Mouse (Mus musculus) midbrain, embryonic 15.5 days (tissue): ENCODE measurements around the gene Fam57a. TPM values are rescaled to one million over a fixed set of nuclear protein-coding genes. Genes with fewer than 3 reads are reported as not detected.
A peak's percentile ranks its signal among the peaks of the same experiment; 100 is the strongest.

ENCODE experiments used
- ATAC-seq: fragments of 200-750 bp; cut with Nextera tagmentation; replicated peaks from 2 replicates; pipeline ENCODE4 v1.8.0; 2017; ENCODE audit warnings: moderate TSS enrichment
- H3K27ac ChIP-seq: fragments of 300-500 bp; sonication (generic); 2 replicates; pipeline ENCODE4 v1.5.1; 2015; ENCODE audit warnings: mild to moderate bottlenecking, inconsistent platforms
- H3K27me3 ChIP-seq: fragments of 300-500 bp; sonication (generic); replicated peaks from 2 replicates; pipeline ENCODE4 v1.6.1; 2015; ENCODE audit warnings: inconsistent platforms
- H3K36me3 ChIP-seq: fragments of 300-500 bp; sonication (generic); replicated peaks from 2 replicates; pipeline ENCODE4 v1.6.1; 2015; ENCODE audit warnings: inconsistent platforms
- H3K4me1 ChIP-seq: fragments of 300-500 bp; sonication (generic); 2 replicates; pipeline ENCODE4 v1.6.1; 2015; ENCODE audit warnings: inconsistent platforms
- H3K4me2 ChIP-seq: fragments of 300-500 bp; sonication (generic); 2 replicates; pipeline ENCODE4 v1.6.1; 2015; ENCODE audit warnings: inconsistent platforms, mild to moderate bottlenecking, moderate library complexity
- H3K4me3 ChIP-seq: fragments of 300-500 bp; sonication (generic); 2 replicates; pipeline ENCODE4 v1.5.1; 2015; ENCODE audit warnings: mild to moderate bottlenecking, inconsistent platforms
- H3K9ac ChIP-seq: fragments of 300-500 bp; sonication (generic); 2 replicates; pipeline ENCODE4 v1.6.1; 2015; ENCODE audit warnings: mild to moderate bottlenecking, inconsistent platforms
- H3K9me3 ChIP-seq: fragments of 300-500 bp; sonication (generic); 2 replicates; pipeline ENCODE4 v1.6.1; 2016; ENCODE audit warnings: inconsistent platforms
- WGBS: fragments of 180-500 bp; shearing (Covaris S2); methylation state at CpG from one replicate; pipeline ENCODE4 v1.1.7; 2015; ENCODE audit warnings: mixed read lengths; 5-methylcytosine and 5-hydroxymethylcytosine counted together
- polyA plus RNA-seq: library from polyadenylated mRNA; unstranded; fragments of >200 nt; fragmentation: Nextera tagmentation; extraction: Ambion mirVana; gene quantifications from 2 replicates; pipeline ENCODE4 v1.2.1, GENCODE M21; 2015

The Fam57a gene
- polyA plus RNA-seq, 1 experiment from 2014 or later = 27.1 TPM

DNA sequence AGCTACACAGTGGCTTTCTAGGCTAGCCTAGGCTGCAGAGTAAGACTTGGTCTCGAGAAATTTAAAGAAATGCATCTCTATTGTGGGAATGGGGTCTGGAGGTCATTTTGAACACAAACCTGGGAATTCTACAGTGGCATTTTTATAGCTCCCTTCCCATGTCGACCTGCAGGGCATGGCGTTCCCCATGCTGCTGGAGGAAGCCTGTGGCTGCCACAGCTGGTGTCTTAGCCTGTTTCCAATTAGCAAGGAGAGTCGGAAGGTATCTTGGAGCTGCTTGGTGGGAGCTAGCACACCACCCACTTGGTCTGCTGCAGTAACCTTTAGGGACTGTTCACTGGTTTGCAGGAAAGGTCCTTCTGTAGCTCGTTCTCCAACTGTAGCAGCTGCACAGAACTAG lies 76.7 kb downstream of the Fam57a start:
- ATAC-seq = no peak
- H3K9ac ChIP-seq = no peak overlapping the region
- H3K4me2 ChIP-seq = no peak overlapping the region
- H3K27ac ChIP-seq = no peak overlapping the region
- no peaks in the 10 kb centered on the region for H3K9me3 ChIP-seq
- no peak overlapping the region for H3K4me3 ChIP-seq
- peaks cover 14% of the 10 kb centered on the region for H3K4me1 ChIP-seq
- H3K36me3 ChIP-seq = no peaks in the 10 kb centered on the region
- WGBS = 51% methylated on average over 5 of the region's 5 CpGs
- H3K27me3 ChIP-seq = no peaks in the 10 kb centered on the region

DNA sequence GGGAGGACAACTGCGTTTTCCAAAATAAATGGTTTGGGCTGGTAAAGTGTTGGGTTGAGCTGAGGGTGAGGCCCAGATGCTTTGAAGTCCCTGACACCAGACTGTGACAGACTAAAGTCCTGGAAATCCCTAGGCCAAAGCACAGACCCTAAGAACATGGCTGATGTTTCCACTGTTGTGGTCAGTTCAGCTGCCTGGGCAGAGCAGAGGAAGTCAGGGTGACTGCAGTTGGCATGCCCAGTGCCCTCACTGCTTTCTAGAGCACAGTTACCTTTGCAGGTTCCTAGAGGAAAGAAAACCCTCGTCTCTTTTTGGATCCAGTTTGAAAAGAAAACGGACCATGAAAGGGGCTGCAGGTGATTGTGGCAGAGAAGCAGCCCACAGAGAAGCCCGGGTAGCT lies 77.9 kb downstream of the Fam57a start:
- Histone ChIP-seq H3K36me3 (no peaks in the 10 kb centered on the region), H3K9me3 (no peaks in the 10 kb centered on the region)
- WGBS = 79% methylated on average over 4 of the region's 4 CpGs

DNA sequence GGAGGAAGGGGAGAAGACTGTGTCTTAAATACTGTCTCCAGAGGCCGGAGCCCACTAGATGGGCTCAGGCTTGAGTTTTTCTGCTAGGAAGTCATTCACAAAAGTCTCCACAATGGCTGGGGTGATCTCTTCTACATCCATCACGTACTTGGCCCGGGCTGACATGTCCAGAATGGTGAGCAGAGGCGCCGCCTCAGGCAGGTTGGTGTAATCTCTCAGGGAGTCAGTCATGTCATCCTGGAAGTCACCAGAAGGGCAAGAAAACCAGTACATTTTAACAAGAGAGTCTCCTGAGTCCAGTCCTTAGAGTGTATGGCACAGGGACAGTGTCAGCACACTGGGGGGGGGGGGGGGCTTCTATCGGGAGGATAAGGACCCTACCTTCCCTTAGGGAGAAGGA lies 79.0 kb downstream of the Fam57a start:
- Histone ChIP-seq H3K4me1 (peaks cover 31% of the 10 kb centered on the region), H3K27ac (no peak overlapping the region), H3K36me3 (no peaks in the 10 kb centered on the region), H3K4me2 (no peak overlapping the region), H3K9me3 (no peaks in the 10 kb centered on the region), H3K4me3 (no peak overlapping the region), H3K9ac (no peak overlapping the region), H3K27me3 (no peaks in the 10 kb centered on the region)
- 92% methylated on average over 6 of the region's 6 CpGs for WGBS
- no peak for ATAC-seq

More for the DNA sequence above, 77.9 kb downstream of the Fam57a start:
- no peak overlapping the region for H3K4me3 ChIP-seq
- no peak overlapping the region for H3K4me2 ChIP-seq
- H3K27me3 ChIP-seq = no peaks in the 10 kb centered on the region
- peaks cover 20% of the 10 kb centered on the region for H3K4me1 ChIP-seq
- no peak overlapping the region for H3K27ac ChIP-seq
- no peak for ATAC-seq
- H3K9ac ChIP-seq = no peak overlapping the region

DNA sequence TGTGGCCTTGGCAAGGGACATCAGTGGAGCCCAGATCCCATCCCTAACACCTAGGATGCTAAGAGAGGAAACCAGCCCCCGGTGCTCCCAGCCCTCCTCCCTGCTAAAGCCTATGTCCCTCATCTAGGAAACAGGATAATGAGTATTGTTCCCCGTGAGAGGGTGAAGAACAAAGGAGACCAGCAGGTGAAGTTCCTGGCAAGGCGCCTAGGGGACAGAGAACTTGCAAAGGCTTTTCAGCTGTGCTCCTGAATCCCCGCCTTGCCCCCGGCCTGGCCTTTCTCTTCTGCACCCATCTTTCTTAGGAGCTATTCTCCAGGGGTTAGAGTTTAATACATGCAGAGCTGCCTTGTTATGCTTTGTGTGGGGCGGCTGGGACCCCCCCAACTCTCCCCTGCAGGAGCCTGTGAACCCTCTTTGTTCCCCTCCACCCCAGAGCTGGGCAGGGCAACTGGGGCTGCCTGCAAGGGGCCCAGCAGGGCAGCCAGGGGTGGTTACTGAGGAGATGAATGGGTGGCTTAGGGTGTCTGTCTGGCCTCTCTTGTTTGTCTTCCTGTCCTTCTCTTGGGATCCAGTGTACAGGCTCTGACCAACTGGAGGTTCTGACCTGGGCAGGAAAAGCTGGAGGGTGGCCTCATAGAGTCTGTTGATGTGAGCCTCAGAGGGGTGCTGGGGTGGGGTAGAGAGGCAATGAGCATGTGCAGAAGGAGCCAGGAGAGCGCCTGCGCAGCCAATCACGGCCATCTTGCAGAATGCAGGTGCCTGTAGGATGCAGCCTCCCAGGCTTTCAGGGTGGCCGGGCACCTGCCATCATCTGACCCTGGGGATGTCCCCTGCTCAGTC lies 81.0 kb downstream of the Fam57a start:
- Histone ChIP-seq H3K4me3 (no peak overlapping the region), H3K9me3 (no peaks in the 10 kb centered on the region), H3K27me3 (no peaks in the 10 kb centered on the region), H3K4me2 (peak overlapping the region; percentile 1; the same call in 1 of the 2 replicates), H3K4me1 (peaks cover 32% of the 10 kb centered on the region), H3K27ac (peak overlapping the region; percentile 34; the same call in 1 of the 2 replicates), H3K9ac (no peak overlapping the region), H3K36me3 (no peaks in the 10 kb centered on the region)
- ATAC-seq = peak; percentile 46; the same call in 1 of the 2 replicates
- 31% methylated on average over 10 of the region's 10 CpGs for WGBS

DNA sequence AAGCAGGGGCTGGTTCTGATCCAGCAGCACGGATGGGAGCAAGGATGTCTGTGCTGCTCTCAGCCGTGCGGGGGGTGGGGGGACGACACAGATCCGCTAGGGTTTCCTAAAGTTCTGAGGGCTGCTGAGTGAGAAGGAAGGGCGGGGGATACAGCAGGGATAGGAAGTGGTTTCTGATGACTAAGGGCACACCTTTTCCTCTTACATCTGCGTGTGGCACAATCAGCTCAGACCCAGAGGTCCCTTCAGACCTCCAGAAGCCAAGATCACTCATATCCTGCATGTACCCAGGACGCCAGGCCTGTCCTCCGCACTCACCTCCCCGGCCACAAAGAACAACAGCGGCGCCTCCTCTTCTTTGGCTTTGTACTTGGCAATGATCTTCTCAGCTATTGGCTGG lies 81.8 kb downstream of the Fam57a start:
- no peaks in the 10 kb centered on the region for H3K27me3 ChIP-seq
- peak overlapping the region; percentile 1; the same call in 1 of the 2 replicates for H3K4me2 ChIP-seq
- no peaks in the 10 kb centered on the region for H3K36me3 ChIP-seq
- no peaks in the 10 kb centered on the region for H3K9me3 ChIP-seq
- H3K4me3 ChIP-seq = no peak overlapping the region
- 62% methylated on average over 12 of the region's 12 CpGs for WGBS
- 0 out of 2 replicates have a peak overlapping the region, but pooled peaks have one; percentile 1 for H3K27ac ChIP-seq
- no peak overlapping the region for H3K9ac ChIP-seq
- H3K4me1 ChIP-seq = peaks cover 32% of the 10 kb centered on the region
- no peak for ATAC-seq

DNA sequence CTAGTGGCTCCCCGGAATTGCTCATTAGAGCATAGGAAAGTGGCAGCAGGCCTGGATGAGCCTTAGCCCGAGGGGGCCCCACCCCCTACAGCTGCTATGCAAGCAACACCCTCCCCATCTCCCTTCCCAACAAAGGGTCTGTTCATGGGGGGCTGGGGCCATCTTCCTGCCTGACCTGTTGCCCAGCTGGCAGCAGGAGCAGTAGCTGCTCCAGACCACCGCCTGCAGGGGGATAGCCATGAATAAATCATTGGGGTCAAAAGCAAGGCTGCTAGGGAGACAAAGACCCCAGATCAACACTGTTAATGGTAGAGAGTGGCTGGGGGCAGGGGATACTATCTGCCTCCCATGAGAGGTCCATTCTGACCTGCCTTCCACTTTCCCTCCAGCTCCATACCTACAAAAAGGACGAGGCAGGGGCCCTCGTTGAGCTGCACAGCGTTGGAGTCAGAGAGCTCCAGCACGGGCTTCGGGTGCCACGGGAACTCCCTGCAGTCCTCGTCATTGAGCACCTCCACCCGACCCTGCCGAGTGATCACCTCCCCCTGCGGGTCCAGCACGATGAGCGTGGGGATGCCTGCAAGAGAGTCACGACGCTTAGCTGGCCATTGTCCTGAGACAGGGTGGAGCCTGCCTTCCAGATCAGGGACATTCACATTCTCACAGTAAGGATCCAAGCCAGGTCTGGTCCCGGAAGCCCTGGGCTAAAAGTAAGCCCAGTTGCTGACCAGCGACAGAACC lies 83.3 kb downstream of the Fam57a start:
- H3K36me3 ChIP-seq = no peaks in the 10 kb centered on the region
- H3K9me3 ChIP-seq = no peaks in the 10 kb centered on the region
- H3K9ac ChIP-seq = no peak overlapping the region
- peaks cover 41% of the 10 kb centered on the region for H3K4me1 ChIP-seq
- H3K27me3 ChIP-seq = no peaks in the 10 kb centered on the region
- peak; percentile 42 for ATAC-seq
- peak overlapping the region; percentile 29 for H3K4me2 ChIP-seq
- H3K27ac ChIP-seq = no peak overlapping the region
- WGBS = 7% methylated on average over 19 of the region's 19 CpGs
- no peak overlapping the region for H3K4me3 ChIP-seq

Other genes starting within 250 kb of the Fam57a start
- gene Rph3al, start 241.2 kb upstream of the Fam57a start, polyA plus RNA-seq = 3.2 and 3.8 TPM in 2 replicates
- 4.8 and 5.5 TPM in 2 replicates for gene 1700016K19Rik, start 179.8 kb upstream of the Fam57a start, polyA plus RNA-seq
- gene Rflnb, start 151.9 kb upstream of the Fam57a start, polyA plus RNA-seq = 10.9 and 11.3 TPM in 2 replicates
- 67.8 and 72.0 TPM in 2 replicates for gene Vps53, start within 50 bp of the Fam57a start, polyA plus RNA-seq
- 0.54 and 0.74 TPM in 2 replicates for gene Dbil5, start 37.9 kb downstream of the Fam57a start, polyA plus RNA-seq
- gene Gemin4, start 38.0 kb downstream of the Fam57a start, polyA plus RNA-seq = 13.2 and 15.6 TPM in 2 replicates
- gene Mrm3, start 64.0 kb downstream of the Fam57a start, polyA plus RNA-seq = 25.8 and 27.0 TPM in 2 replicates
- gene Glod4, start 64.1 kb downstream of the Fam57a start, polyA plus RNA-seq = 121 and 123 TPM in 2 replicates
- 22.3 and 23.1 TPM in 2 replicates for gene Nxn, start 219.5 kb downstream of the Fam57a start, polyA plus RNA-seq
- gene Timm22, start 227.3 kb downstream of the Fam57a start, polyA plus RNA-seq = 103 and 109 TPM in 2 replicates